Mouse (Mus musculus) WW6 (cell line): Measurements from ENCODE around the gene Glce.

Experiments
- DNase-seq: peaks from one replicate; pipeline ENCODE4 v3.0.0-alpha.2; 2013; ENCODE audit warnings: low read depth, low spot score

Gene Glce

GRCm38 (mm10) chr9:62122508-62123215, at the start of gene Glce:
Gene Glce (minus strand): TSS chr9:62122655.
- DNase-seq: peak; percentile 94

- DNase-seq: no peak
Measured at GRCm38 (mm10) chr9:62172239-62172638, 49.8 kb upstream of the Glce start.

GRCm38 (mm10) chr9:62170921-62171320, 48.5 kb upstream of the Glce start:
- DNase-seq: no peak

GRCm38 (mm10) chr9:62166621-62167020, 44.2 kb upstream of the Glce start:
- DNase-seq: no peak

- no peak for DNase-seq
Measured at GRCm38 (mm10) chr9:62166186-62166585, 43.7 kb upstream of the Glce start.

- no peak for DNase-seq
Measured at GRCm38 (mm10) chr9:62162889-62163291, 40.4 kb upstream of the Glce start.

GRCm38 (mm10) chr9:62160788-62161187, 38.3 kb upstream of the Glce start:
- no peak for DNase-seq

- DNase-seq: no peak
Measured at GRCm38 (mm10) chr9:62158746-62159145, 36.3 kb upstream of the Glce start.

GRCm38 (mm10) chr9:62155821-62156220, 33.4 kb upstream of the Glce start:
- DNase-seq: no peak

- DNase-seq: no peak
Measured at GRCm38 (mm10) chr9:62155400-62155799, 32.9 kb upstream of the Glce start.

GRCm38 (mm10) chr9:62154956-62155355, 32.5 kb upstream of the Glce start:
- no peak for DNase-seq

- DNase-seq: no peak
Measured at GRCm38 (mm10) chr9:62154551-62154950, 32.1 kb upstream of the Glce start.

- DNase-seq: no peak
Measured at GRCm38 (mm10) chr9:62153263-62153662, 30.8 kb upstream of the Glce start.

GRCm38 (mm10) chr9:62152506-62152905, 30.1 kb upstream of the Glce start:
- no peak for DNase-seq

- no peak for DNase-seq
Measured at GRCm38 (mm10) chr9:62145198-62145597, 22.7 kb upstream of the Glce start.

- no peak for DNase-seq
Measured at GRCm38 (mm10) chr9:62143428-62143827, 21.0 kb upstream of the Glce start.

GRCm38 (mm10) chr9:62139027-62139426, 16.6 kb upstream of the Glce start:
- no peak for DNase-seq

GRCm38 (mm10) chr9:62137259-62137658, 14.8 kb upstream of the Glce start:
- no peak for DNase-seq

GRCm38 (mm10) chr9:62132005-62132782, 9.7 kb upstream of the Glce start:
- DNase-seq: no peak

- no peak for DNase-seq
Measured at GRCm38 (mm10) chr9:62130746-62131145, 8.3 kb upstream of the Glce start.

- DNase-seq: no peak
Measured at GRCm38 (mm10) chr9:62128056-62128455, 5.6 kb upstream of the Glce start.

- no peak for DNase-seq
Measured at GRCm38 (mm10) chr9:62125986-62126575, 3.6 kb upstream of the Glce start.

- DNase-seq: no peak
Measured at GRCm38 (mm10) chr9:62124266-62124665, 1.8 kb upstream of the Glce start.
